Mouse (Mus musculus) MN1 (cell line): ENCODE data around the gene Wdr4.

Source experiments
- DNase-seq: peaks from one replicate; pipeline ENCODE4 v3.0.0-alpha.2; 2016; ENCODE audit warnings: low spot score

Gene Wdr4

GRCm38 (mm10) chr17:31445061-31445731 is 74.6 kb downstream of the Wdr4 start:
- DNase-seq = no peak
